Mouse (Mus musculus) limb, embryonic 13.5 days (tissue): ENCODE results near the gene Spp2. TPM values are rescaled to one million over a fixed set of nuclear protein-coding genes. Genes with fewer than 3 reads are reported as not detected.

Experiments
- ATAC-seq: fragments of 200-750 bp; cut with Nextera tagmentation; 2 replicates; pipeline ENCODE4 v1.8.0; 2017; ENCODE audit warnings: low read depth, moderate number of reproducible peaks, moderate TSS enrichment; ENCODE audit not compliant: low FRiP score
- H3K27ac ChIP-seq: fragments of 300-500 bp; sonication (generic); 2 replicates; pipeline ENCODE4 v1.5.1; 2015; ENCODE audit warnings: inconsistent platforms, mild to moderate bottlenecking, moderate library complexity
- H3K27me3 ChIP-seq: fragments of 300-500 bp; sonication (generic); 2 replicates; pipeline ENCODE4 v1.6.1; 2015; ENCODE audit warnings: mild to moderate bottlenecking, inconsistent platforms
- H3K36me3 ChIP-seq: fragments of 300-500 bp; sonication (generic); 2 replicates; pipeline ENCODE4 v1.6.1; 2015; ENCODE audit warnings: inconsistent platforms, mild to moderate bottlenecking, moderate library complexity
- H3K4me1 ChIP-seq: fragments of 300-500 bp; sonication (generic); 2 replicates; pipeline ENCODE4 v1.6.1; 2015; ENCODE audit warnings: inconsistent platforms
- H3K4me2 ChIP-seq: fragments of 300-500 bp; sonication (generic); replicated peaks from 2 replicates; pipeline ENCODE4 v1.6.1; 2015; ENCODE audit warnings: inconsistent platforms, mild to moderate bottlenecking, moderate library complexity
- H3K4me3 ChIP-seq: fragments of 300-500 bp; sonication (generic); 2 replicates; pipeline ENCODE4 v1.5.1; 2015; ENCODE audit warnings: moderate library complexity, mild to moderate bottlenecking, inconsistent platforms
- H3K9ac ChIP-seq: fragments of 300-500 bp; sonication (generic); 2 replicates; pipeline ENCODE4 v1.6.1; 2015; ENCODE audit warnings: mild to moderate bottlenecking, inconsistent platforms
- H3K9me3 ChIP-seq: fragments of 300-500 bp; sonication (generic); 2 replicates; pipeline ENCODE4 v1.6.1; 2016; ENCODE audit warnings: inconsistent platforms
- WGBS: fragments of 180-500 bp; shearing (Covaris S2); methylation state at CpG from one replicate; pipeline ENCODE4 v1.1.7; 2015; 5-methylcytosine and 5-hydroxymethylcytosine counted together
- polyA plus RNA-seq: library from polyadenylated mRNA; unstranded; fragments of >200 nt; fragmentation: Nextera tagmentation; extraction: Ambion mirVana; gene quantifications from 2 replicates; pipeline ENCODE4 v1.2.1, GENCODE M21; 2015

The Spp2 gene
- polyA plus RNA-seq, 1 experiment from 2014 or later: not detected

GRCm38 (mm10) chr1:88474598-88474997, 67.8 kb downstream of the Spp2 start:
- no peak overlapping the region for H3K4me3 ChIP-seq
- peak overlapping the region; percentile 52; the same call in 1 of the 2 replicates for H3K27ac ChIP-seq
- no peaks in the 10 kb centered on the region for H3K27me3 ChIP-seq
- no peaks in the 10 kb centered on the region for H3K36me3 ChIP-seq
- whole genome bisulfite sequencing: 8% methylated on average over 7 of the region's 7 CpGs
- no peak overlapping the region for H3K9ac ChIP-seq
- H3K4me2 ChIP-seq: no peak overlapping the region
- no peaks in the 10 kb centered on the region for H3K9me3 ChIP-seq
- peaks cover 34% of the 10 kb centered on the region for H3K4me1 ChIP-seq
- 0 out of 2 replicates have a peak, but pooled peaks have one; percentile 26 for ATAC-seq

GRCm38 (mm10) chr1:88475502-88475953, 68.8 kb downstream of the Spp2 start:
- H3K4me1 ChIP-seq: peaks cover 34% of the 10 kb centered on the region
- H3K27ac ChIP-seq: peak overlapping the region; percentile 52; the same call in 1 of the 2 replicates
- no peaks in the 10 kb centered on the region for H3K36me3 ChIP-seq
- H3K27me3 ChIP-seq: no peaks in the 10 kb centered on the region
- no peak overlapping the region for H3K4me3 ChIP-seq
- no peak overlapping the region for H3K9ac ChIP-seq
- no peak for ATAC-seq
- WGBS: 4% methylated on average over 8 of the region's 8 CpGs
- H3K9me3 ChIP-seq: no peaks in the 10 kb centered on the region
- H3K4me2 ChIP-seq: no peak overlapping the region

Other genes starting within 250 kb of the Spp2 start
- gene Ugt1a5, start 240.9 kb upstream of the Spp2 start, polyA plus RNA-seq: not detected in 2 replicates
- gene Ugt1a2, start 206.4 kb upstream of the Spp2 start, polyA plus RNA-seq: not detected in 2 replicates
- gene Dnajb3, start 201.2 kb upstream of the Spp2 start, polyA plus RNA-seq: 13.1 and 13.3 TPM in 2 replicates
- 0.33 and 0.74 TPM in 2 replicates for gene Ugt1a1, start 195.0 kb upstream of the Spp2 start, polyA plus RNA-seq
- 1.0 and 1.3 TPM in 2 replicates for gene Mroh2a, start 180.0 kb upstream of the Spp2 start, polyA plus RNA-seq
- 190 and 205 TPM in 2 replicates for gene Hjurp, start 129.3 kb upstream of the Spp2 start, polyA plus RNA-seq
- not detected in 2 replicates for gene Trpm8, start 129.3 kb upstream of the Spp2 start, polyA plus RNA-seq
- gene Glrp1, start 103.1 kb downstream of the Spp2 start, polyA plus RNA-seq: not detected in 2 replicates